Mouse (Mus musculus): ENCODE data around the gene Mb. TPM values are rescaled to one million over a fixed set of nuclear protein-coding genes. Genes with fewer than 3 reads are reported as not detected.
"Not testable (repeated sequence)": the region's sequence is repeated elsewhere in the genome, so short reads cannot be mapped to it uniquely, and the experiment has no call there.

Mb gene
- polyA plus RNA-seq, 1 experiment from 2014 or later, result 1.3 TPM

DNA sequence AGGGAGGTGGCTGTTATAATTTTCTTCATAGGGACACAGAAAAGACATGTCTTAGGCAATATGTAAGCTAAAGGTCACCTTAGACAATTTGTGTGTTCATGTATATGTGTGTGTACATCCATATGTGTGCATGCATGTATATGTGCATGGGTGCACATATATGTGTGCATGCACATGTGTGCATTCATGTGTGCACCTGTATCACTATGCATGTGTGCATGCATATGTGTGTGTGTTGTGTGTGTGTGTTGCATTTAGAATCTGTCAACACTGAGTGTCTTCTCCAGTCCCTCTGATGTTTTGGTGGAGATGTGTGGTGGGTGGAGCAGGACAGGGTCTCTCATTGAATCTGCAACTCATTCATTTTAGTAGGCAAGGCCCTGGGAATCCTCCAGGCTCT lies 12.3 kb upstream of the Mb start:
- Histone ChIP-seq H3K4me2 (no peak overlapping the region), H3K27ac (no peak overlapping the region), H3K9me3 (no peaks in the 10 kb centered on the region), H3K36me3 (no peaks in the 10 kb centered on the region), H3K9ac (no peak overlapping the region), H3K27me3 (replicated peaks) (no peaks in the 10 kb centered on the region), H3K4me3 (replicated peaks) (no peak overlapping the region), H3K4me1 (no peaks in the 10 kb centered on the region)
- no peak for ATAC-seq (ENCODE audit: insufficient read depth, low FRiP score, low read depth)

DNA sequence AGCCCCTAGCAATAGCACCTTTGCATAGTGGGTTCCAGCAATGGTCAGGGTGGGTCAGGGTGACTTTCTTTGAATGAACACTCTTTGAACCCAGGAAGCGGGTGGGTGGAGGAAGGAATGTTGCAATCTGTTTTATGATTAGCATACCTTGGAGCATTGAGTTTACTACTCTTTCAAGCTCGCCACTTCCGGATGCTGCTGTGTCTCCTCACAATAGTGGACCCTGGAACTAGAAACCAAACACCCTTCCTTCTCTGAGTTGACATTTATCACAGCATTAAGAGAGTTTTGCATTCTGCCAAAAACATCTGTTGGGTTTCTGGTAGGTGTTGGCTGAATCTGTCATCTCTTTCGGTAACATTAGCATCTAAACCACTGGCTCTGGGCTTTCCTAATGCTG lies 8.9 kb upstream of the Mb start:
- not testable (repeated sequence) for H3K36me3 ChIP-seq; H3K4me3 ChIP-seq (replicated peaks); H3K4me1 ChIP-seq; H3K27ac ChIP-seq; H3K9ac ChIP-seq; H3K27me3 ChIP-seq (replicated peaks); ATAC-seq (ENCODE audit: insufficient read depth, low FRiP score, low read depth); H3K4me2 ChIP-seq; H3K9me3 ChIP-seq
- WGBS, result 90% methylated on average over 4 of the region's 4 CpGs

DNA sequence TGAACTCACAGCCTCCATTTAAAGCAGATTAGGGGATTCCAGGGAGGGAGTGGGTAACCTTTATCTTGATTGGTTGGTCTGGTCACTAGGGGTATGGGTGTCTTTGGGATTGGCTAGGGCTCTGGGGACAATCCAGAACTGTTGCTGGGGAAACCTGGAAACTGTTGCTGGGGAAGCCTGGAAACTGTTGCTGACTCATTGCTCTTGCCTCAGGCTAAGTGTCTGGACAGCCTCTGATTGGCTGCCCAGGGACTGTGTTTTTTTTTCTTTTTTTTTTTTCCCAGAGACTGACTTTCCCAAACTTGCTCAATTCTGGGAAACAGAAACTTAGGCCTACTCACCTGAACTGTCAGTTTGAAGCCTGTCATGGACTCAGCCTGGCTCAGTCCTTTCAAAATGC lies 8.1 kb upstream of the Mb start:
- H3K27ac ChIP-seq, result no peak overlapping the region
- no peaks in the 10 kb centered on the region for H3K9me3 ChIP-seq
- no peak for ATAC-seq (ENCODE audit: insufficient read depth, low FRiP score, low read depth)
- no peaks in the 10 kb centered on the region for H3K36me3 ChIP-seq
- no peak overlapping the region for H3K4me3 ChIP-seq (replicated peaks)
- H3K4me2 ChIP-seq, result no peak overlapping the region
- H3K9ac ChIP-seq, result no peak overlapping the region
- H3K27me3 ChIP-seq (replicated peaks), result no peaks in the 10 kb centered on the region
- H3K4me1 ChIP-seq, result peaks cover 4% of the 10 kb centered on the region; the same call in 1 of the 2 replicates

DNA sequence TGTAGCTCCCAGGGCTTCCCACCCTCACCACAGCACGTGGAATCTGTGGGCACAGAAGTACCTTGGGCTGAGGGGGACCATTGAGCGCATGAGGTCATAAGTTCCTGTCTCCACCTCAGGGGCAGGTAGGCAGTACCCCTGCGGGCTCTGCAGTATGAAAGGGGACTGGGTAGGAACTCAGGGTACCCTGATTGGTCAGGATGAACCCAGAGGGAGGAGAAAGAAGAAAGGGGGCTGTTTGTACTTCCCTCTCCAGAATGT lies 6.3 kb upstream of the Mb start:
- no peak for ATAC-seq (ENCODE audit: insufficient read depth, low FRiP score, low read depth)
- WGBS, result 49% methylated on average over 3 of the region's 3 CpGs
- Histone ChIP-seq H3K4me1 (peaks cover 4% of the 10 kb centered on the region; the same call in 1 of the 2 replicates), H3K27ac (peak overlapping the region; percentile 49), H3K36me3 (no peaks in the 10 kb centered on the region), H3K27me3 (replicated peaks) (no peaks in the 10 kb centered on the region), H3K4me3 (replicated peaks) (no peak overlapping the region), H3K9me3 (no peaks in the 10 kb centered on the region), H3K4me2 (no peak overlapping the region), H3K9ac (no peak overlapping the region)

DNA sequence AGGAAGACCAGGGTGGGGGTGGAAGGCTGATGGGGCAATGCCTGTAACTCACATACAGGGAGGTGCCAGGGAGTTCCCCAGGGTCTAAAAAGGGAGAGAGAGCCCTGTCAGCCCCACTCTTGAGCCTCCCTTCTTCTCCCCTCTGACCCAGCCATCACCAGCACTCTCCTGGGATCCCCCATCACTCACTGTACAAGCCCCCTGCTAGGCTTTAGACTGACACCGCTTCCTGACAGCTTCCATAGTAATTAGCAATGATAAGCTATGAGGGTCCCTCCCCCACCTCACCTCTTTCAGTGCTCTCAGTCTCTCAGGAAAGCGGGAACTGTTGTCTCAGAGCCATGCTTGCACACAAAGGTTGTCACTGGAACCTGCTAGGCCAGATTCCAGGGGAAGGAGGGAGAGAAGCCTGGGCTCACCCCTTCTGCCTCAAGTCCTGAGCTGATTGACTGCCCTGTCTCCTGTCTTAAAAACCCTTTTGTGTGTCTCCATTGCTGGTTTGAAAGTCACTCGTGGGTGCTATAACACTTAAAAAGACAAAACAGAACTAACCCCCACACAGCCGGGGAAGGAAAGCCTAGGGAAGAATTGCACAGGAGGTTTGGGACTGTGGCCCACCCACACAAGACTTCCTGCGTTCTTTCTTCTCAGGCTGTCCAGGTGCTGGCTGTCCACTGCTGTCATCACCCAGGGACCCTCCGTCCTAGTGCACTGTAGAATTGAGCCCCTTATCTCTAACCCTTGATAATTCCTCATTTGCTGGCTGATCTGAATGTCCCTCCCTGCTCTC lies 5.7 kb upstream of the Mb start:
- 24% methylated on average over 6 of the region's 6 CpGs for WGBS
- H3K27me3 ChIP-seq (replicated peaks), result no peaks in the 10 kb centered on the region
- H3K9ac ChIP-seq, result no peak overlapping the region
- H3K36me3 ChIP-seq, result no peaks in the 10 kb centered on the region
- H3K27ac ChIP-seq, result peak overlapping the region; percentile 49
- no peak overlapping the region for H3K4me3 ChIP-seq (replicated peaks)
- no peak overlapping the region for H3K4me2 ChIP-seq
- no peaks in the 10 kb centered on the region for H3K9me3 ChIP-seq
- H3K4me1 ChIP-seq, result peaks cover 4% of the 10 kb centered on the region; the same call in 1 of the 2 replicates
- ATAC-seq (ENCODE audit: insufficient read depth, low FRiP score, low read depth), result peak; percentile 45; the same call in 1 of the 2 replicates

DNA sequence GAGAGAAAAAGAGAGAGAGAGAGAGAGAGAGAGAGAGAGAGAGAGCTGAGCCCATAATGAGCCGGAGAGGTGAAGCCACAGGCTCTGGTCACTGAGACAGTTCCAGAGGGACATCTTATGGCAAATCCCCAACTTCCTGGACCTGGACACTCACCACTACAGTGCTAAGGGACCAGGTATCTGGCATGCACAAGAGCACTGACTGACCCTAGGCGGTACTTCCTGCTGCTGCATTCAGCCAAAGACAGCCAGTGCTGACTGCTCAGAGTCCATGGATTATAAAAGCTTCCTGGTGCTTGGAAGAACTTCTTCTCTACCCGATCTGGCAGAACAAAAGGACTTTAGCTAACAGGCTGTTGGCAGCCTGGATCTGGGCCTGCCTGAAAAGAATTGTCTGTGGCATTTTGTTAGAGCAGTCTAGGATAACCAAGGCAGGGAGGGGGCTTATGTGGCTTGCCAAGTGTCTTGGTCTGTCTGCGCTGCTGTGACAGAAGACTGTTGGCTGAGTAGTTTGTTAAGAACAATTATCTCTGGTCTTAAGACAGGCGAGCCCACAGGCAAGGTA lies 4.2 kb upstream of the Mb start:
- peaks cover 4% of the 10 kb centered on the region; the same call in 1 of the 2 replicates for H3K4me1 ChIP-seq
- ATAC-seq (ENCODE audit: insufficient read depth, low FRiP score, low read depth), result no peak
- H3K9me3 ChIP-seq, result no peaks in the 10 kb centered on the region
- H3K27me3 ChIP-seq (replicated peaks), result no peaks in the 10 kb centered on the region
- 68% methylated on average over 5 of the region's 5 CpGs for WGBS
- no peaks in the 10 kb centered on the region for H3K36me3 ChIP-seq
- H3K9ac ChIP-seq, result no peak overlapping the region
- 0 out of 2 replicates have a peak overlapping the region, but pooled peaks have one; percentile 11 for H3K27ac ChIP-seq
- H3K4me2 ChIP-seq, result no peak overlapping the region
- H3K4me3 ChIP-seq (replicated peaks), result no peak overlapping the region

DNA sequence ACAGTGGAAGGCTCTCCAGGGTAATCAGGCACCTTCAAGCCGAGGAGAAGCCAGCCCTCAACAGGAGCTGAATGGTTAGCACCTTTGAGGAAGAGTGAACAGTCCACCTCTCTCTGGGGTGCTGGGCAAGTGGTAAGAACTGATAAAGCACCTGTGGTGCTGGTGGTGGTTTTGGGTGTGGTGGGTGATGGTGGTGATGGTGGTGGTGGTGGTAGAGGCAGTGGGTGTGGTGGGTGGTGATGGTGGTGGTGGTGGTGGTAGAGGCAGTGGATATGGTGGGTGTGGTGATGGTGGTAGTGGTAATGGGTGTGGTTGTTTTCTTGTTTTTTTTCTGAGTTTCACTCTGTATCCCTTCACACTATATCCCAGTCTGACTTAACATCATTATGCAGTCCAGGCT lies 2.6 kb upstream of the Mb start:
- 0 out of 2 replicates have a peak, but pooled peaks have one; percentile 32 for ATAC-seq (ENCODE audit: insufficient read depth, low FRiP score, low read depth)
- H3K27me3 ChIP-seq (replicated peaks), result no peaks in the 10 kb centered on the region
- no peaks in the 10 kb centered on the region for H3K36me3 ChIP-seq
- no peak overlapping the region for H3K9ac ChIP-seq
- 100% methylated on average over 1 of the region's 1 CpGs for WGBS
- H3K4me3 ChIP-seq (replicated peaks), result no peak overlapping the region
- no peak overlapping the region for H3K4me2 ChIP-seq
- H3K4me1 ChIP-seq, result peaks cover 4% of the 10 kb centered on the region; the same call in 1 of the 2 replicates
- no peaks in the 10 kb centered on the region for H3K9me3 ChIP-seq
- no peak overlapping the region for H3K27ac ChIP-seq

DNA sequence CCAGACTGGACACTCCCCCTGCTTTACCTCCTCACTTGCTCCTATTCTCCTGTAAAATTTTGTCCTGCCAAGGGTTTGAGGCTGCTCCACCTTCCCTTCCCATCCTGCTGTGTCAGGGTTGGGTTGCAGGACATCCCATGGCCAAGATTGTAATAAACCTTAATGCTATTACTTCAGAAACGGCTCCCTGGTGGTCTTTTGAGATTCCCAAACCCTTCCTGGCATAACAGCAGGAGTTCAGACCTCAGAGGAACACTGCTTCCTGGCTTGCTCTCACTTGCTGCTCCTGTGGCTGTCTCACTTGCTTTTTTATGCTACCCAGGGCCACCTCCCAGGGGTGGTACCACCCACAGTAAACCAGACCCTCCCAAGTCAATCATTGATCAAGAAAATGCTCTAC lies 1.7 kb upstream of the Mb start:
- Histone ChIP-seq H3K27me3 (replicated peaks) (no peaks in the 10 kb centered on the region), H3K36me3 (no peaks in the 10 kb centered on the region), H3K4me3 (replicated peaks) (no peak overlapping the region), H3K9me3 (no peaks in the 10 kb centered on the region), H3K4me2 (no peak overlapping the region), H3K27ac (no peak overlapping the region), H3K9ac (no peak overlapping the region), H3K4me1 (peaks cover 4% of the 10 kb centered on the region; the same call in 1 of the 2 replicates)
- ATAC-seq (ENCODE audit: insufficient read depth, low FRiP score, low read depth), result no peak
- 53% methylated on average over 1 of the region's 1 CpGs for WGBS

DNA sequence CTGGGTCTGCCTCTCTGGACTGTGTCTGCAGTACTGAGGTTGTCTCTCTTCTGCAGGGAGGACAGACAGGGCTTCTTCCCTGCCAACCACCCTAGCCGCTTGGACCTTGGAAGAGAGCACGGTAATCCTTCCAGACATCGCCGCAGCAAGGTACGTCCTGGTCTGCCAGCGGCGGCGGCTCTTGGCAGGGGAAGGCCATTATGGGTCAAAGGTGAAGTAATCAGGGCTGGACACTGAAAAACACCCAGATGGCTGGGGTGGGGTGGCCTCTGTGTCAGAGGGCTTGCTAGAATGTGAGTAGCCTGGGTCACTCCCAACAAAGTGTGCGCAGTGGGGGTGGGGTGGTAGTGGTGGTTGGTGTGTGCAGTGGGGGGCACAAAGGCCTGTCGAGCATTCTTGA lies 4.9 kb downstream of the Mb start:
- Histone ChIP-seq H3K27ac (no peak overlapping the region), H3K4me2 (no peak overlapping the region), H3K27me3 (replicated peaks) (no peaks in the 10 kb centered on the region), H3K36me3 (no peaks in the 10 kb centered on the region), H3K9ac (no peak overlapping the region), H3K4me3 (replicated peaks) (no peak overlapping the region), H3K9me3 (no peaks in the 10 kb centered on the region), H3K4me1 (no peaks in the 10 kb centered on the region)
- WGBS, result 56% methylated on average over 10 of the region's 10 CpGs
- ATAC-seq (ENCODE audit: insufficient read depth, low FRiP score, low read depth), result no peak

DNA sequence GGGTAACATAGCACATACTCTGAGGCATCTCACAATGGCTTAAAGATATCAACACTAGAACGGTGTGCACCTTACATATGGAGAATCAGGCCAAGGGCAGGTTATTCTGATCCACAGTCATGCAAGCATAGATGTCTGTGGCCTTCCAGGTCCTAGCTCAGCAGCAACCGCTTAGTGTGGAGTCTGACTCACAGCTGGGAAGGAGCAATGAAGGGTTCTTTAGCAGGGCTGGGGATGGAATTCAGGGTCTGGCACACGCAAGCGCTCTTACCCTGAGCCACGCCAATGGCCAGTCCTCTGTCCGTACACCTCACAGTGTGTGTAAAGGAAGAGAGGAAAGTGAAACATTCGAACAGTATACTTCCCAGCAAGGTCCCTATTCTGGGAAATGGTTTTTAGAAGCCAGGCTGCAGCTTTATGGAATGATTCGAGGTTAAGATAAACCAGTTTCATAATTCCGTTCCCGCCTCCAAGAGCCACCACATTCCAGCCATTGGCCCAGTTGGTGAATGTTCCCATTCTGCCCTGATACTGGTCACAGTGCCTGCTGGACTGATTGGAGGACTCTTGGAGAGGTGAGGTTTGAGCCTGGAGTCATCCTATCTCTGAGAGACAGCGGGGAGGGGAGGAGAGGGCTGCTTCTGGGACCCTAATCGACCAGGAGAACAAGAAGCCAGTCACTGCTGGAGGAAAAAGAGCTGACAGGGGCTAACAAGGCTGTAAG lies 5.7 kb downstream of the Mb start, which contains the start of gene Apol6:
Apol6 (plus strand) TSS at position 133 of the 724 bp plus-strand sequence.
- H3K4me2 ChIP-seq, result no peak within 1 kb of the TSS
- no peak within 1 kb of the TSS for H3K27ac ChIP-seq
- no peak within 1 kb of the TSS for H3K4me3 ChIP-seq (replicated peaks)
- H3K27me3 ChIP-seq (replicated peaks), result no peaks in the 10 kb centered on the region
- no peaks in the 10 kb centered on the region for H3K36me3 ChIP-seq
- H3K9me3 ChIP-seq, result no peaks in the 10 kb centered on the region
- WGBS, result 75% methylated on average over 12 of the region's 12 CpGs
- ATAC-seq (ENCODE audit: insufficient read depth, low FRiP score, low read depth), result no peak
- no peaks in the 10 kb centered on the region for H3K4me1 ChIP-seq
- no peak within 1 kb of the TSS for H3K9ac ChIP-seq

DNA sequence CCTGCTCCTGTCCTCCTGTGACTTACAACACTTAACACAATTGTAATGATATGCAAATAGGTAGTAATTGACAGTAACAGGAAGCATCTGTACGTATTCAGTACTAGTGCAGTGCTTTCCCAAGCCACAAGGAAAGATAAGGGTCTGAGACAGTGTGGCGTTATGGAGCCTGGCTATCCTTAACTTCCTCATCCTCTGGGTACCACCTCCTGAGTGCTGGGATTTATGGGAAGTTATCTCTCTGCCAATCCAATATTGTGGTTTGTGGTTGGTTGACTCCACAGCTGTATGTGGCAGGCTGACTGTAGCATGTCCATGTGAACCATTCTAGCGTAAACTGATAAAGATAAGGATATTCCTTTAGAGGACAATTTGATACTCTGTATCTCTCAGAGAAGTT lies 9.7 kb downstream of the Mb start:
- Histone ChIP-seq H3K27ac (no peak overlapping the region), H3K4me2 (no peak overlapping the region), H3K36me3 (no peaks in the 10 kb centered on the region), H3K9ac (no peak overlapping the region), H3K4me3 (replicated peaks) (no peak overlapping the region), H3K4me1 (peaks cover 21% of the 10 kb centered on the region), H3K9me3 (no peaks in the 10 kb centered on the region), H3K27me3 (replicated peaks) (no peaks in the 10 kb centered on the region)
- no peak for ATAC-seq (ENCODE audit: insufficient read depth, low FRiP score, low read depth)
- 76% methylated on average over 3 of the region's 3 CpGs for WGBS

DNA sequence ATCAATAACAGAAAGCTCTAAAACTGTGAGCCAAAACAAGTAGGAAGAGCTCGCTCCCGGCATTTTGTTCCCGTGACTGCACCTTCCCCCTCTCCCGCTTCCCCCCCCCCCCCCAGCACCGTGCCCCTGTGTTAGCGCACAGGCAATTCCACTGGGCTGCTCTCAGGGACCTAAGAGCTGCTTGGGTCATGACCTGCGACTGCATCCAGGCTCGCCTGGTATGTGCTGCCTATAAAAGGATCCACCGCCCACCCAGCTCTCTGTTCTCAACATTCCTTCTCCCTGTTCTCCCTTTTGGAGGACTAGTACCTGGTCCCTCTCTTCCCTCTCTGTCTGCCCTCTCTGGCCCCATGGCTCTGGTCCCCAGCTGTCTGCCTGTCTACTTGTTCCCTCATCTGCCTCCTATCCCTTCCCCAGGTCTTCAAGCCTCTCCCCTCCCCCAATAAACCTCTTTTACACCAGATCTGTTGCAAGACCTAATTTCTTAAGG lies 11.2 kb downstream of the Mb start:
- Histone ChIP-seq H3K9ac (no peak overlapping the region), H3K4me1 (peaks cover 25% of the 10 kb centered on the region), H3K4me3 (replicated peaks) (no peak overlapping the region), H3K9me3 (no peaks in the 10 kb centered on the region), H3K27ac (no peak overlapping the region), H3K4me2 (no peak overlapping the region), H3K36me3 (no peaks in the 10 kb centered on the region), H3K27me3 (replicated peaks) (no peaks in the 10 kb centered on the region)
- no peak for ATAC-seq (ENCODE audit: insufficient read depth, low FRiP score, low read depth)
- 73% methylated on average over 8 of the region's 9 CpGs for WGBS
